ENCODE assay signal across 18 mouse cellular contexts in genomic region chr14:118676308-118676994, GRCm38 (mm10).
DNase-seq lines count a peak whose midpoint lies in the region; ATAC-seq lines count a peak whose summit lies in the region.
"Had no signal": no experiment of that assay in that cellular context is flagged by ENCODE, and none has a peak within 500 bp of the region (broad histone marks: within the 10 kb centered on the region; RNA-seq: fewer than 3 reads in every experiment).

No protein-coding gene starts in this region.

- 0 out of 2 replicates have a peak, but pooled peaks have one; percentile 9 for ATAC-seq in frontal cortex, adult (ENCODE audit: low TSS enrichment)
- ATAC-seq: CD4-positive, CD25-positive, alpha-beta regulatory T cell, adult 4 months; forebrain, embryonic 14.5 days had no signal

- DNase-seq in frontal cortex, postnatal 36 days (ENCODE audit: low spot score in 2 of 2), result no peak
- peak; percentile 50 for DNase-seq in kidney, adult 9 months
- no peak for DNase-seq in kidney, postnatal 14 days
- peak; percentile 46 to 61 for DNase-seq in urinary bladder, postnatal 36 days (ENCODE audit: low spot score in 2 of 2)
- DNase-seq in urinary bladder, postnatal 4 days (ENCODE audit: low spot score in 2 of 2), result no peak
- no peak for DNase-seq in right cerebral cortex, postnatal 36 days (ENCODE audit: low spot score in 2 of 2)
- DNase-seq: adrenal gland, postnatal 10 days; B cell, adult 2 months; cerebellum, adult 11 months; cerebellum, adult 8-10 months; cerebellum, postnatal 14 days; embryo, embryonic 11 days; gastrocnemius, postnatal 10 days; heart, adult 18-20 months; heart, postnatal 36 days had no signal

Comparison
In these comparisons a context has a peak if more than half of its experiments do, and no peak if none do; other contexts are left out.
1. DNase-seq: peak in kidney, adult 9 months (single experiment) and urinary bladder, postnatal 36 days (2 of 2); none in frontal cortex, postnatal 36 days (0 of 2), kidney, postnatal 14 days (single experiment), urinary bladder, postnatal 4 days (0 of 2) and right cerebral cortex, postnatal 36 days (0 of 2).